Mouse (Mus musculus) left cerebral cortex, adult 6 months (tissue): ENCODE data around the gene Glipr2. TPM values are rescaled to one million over a fixed set of nuclear protein-coding genes. Genes with fewer than 3 reads are reported as not detected.

ENCODE experiments used
- long read RNA-seq, 2 experiments: library from polyadenylated mRNA; unstranded; transcript quantifications; one replicate each; pipeline ENCODE4 v2.0.0; 2019 to 2020
- polyA plus RNA-seq: library from polyadenylated mRNA; unstranded; fragments of <200 nt; fragmentation: Nextera tagmentation; gene quantifications from 2 replicates; pipeline ENCODE4 v1.2.3, GENCODE M21; 2021

The Glipr2 gene
- 3.3 and 3.8 TPM in 2 replicates for polyA plus RNA-seq
- long read RNA-seq, experiment 1, transcript Glipr2-201 (5 exons, 2,320 nt), result major isoform, 23 of 23 reads
- long read RNA-seq, experiment 1, partial matches to known transcripts, result 0 of 23 reads
- long read RNA-seq, experiment 1, other reads (novel, unspliced or antisense), result 0 of 23 reads
- long read RNA-seq, experiment 2, partial matches to known transcripts, result 0 of 6 reads
- long read RNA-seq, experiment 2, other reads (novel, unspliced or antisense), result 3 of 6 reads

DNA sequence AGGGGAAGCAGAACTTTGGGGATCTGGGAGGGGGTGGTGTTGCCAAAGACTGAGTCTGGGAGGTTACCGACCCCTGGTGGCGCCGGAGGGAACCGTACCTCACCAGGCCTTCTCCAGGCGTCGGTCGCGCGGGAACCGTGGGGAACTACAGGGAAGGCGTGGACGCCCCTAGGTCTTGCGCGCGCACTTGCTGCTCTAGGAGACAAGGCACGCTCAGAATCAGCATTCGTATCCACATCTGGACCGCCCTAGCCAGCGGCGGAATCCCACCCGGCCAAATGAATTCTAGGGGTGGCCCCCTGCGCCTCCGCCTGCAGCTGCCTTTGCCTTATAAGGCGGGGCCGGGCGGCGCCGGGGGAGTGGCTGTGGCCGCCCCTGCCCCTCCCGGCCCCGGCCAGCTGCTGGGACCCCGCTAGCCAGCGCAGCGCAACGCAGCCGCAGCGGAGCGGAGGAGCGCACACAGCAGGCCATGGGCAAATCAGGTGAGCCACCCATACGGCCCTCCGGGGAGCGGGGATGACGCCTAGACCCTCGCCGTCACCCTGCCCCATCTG lies at the start of gene Glipr2:
Glipr2 (plus strand) TSS at position 110 of the 554 bp plus-strand sequence.

DNA sequence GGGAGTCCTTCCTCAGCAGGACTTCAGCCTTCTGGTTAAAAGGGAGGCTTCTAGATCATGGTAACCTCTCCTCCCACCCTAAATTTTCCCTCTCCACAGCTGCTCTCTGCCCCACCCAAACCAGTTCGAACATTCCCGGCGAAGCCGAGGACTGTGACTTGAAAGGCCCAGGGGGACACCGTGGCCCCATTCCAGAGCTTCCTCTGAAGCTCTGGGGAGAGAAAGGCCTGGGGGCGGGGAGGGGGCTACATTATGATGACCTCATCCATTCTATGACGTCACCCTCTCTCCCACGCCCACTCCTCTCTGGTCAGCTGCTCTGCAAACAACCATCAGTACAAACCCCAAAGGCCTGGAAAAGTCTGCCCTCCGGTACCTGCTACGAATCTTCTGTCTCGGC lies 26.0 kb downstream of the Glipr2 start, which contains the start of gene Ccin:
Ccin (plus strand) TSS at position 303 of the 400 bp plus-strand sequence.

DNA sequence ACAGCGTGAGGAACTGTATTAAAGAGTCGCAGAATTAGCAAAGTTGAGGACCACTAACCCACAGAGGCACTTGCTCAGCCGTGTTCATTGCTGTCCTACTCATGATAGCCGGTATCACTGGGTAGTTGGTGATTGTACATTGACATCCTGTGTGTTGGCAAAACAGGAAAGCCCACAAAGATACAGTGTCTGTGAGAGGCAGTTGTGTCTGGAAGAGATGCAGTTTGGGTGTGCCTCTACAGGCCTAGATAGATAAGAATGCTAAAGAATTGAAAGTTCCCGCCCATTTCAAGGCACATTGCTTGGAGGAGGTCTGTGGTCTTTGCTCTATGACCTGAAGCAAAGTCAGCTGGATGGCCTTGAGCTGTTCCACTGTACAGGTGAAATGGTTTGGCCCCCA lies 46.9 kb downstream of the Glipr2 start, which contains the start of gene Clta:
Clta (plus strand) TSS at position 327 of the 400 bp plus-strand sequence.

Other genes starting within 250 kb of the Glipr2 start
- not detected in 2 replicates for gene Olfr71, start 247.1 kb upstream of the Glipr2 start, polyA plus RNA-seq
- gene Hrct1, start 230.2 kb upstream of the Glipr2 start, polyA plus RNA-seq, result 1.2 and 1.6 TPM in 2 replicates
- gene Spaar, start 227.4 kb upstream of the Glipr2 start, polyA plus RNA-seq, result 0.23 and 0.25 TPM in 2 replicates
- gene Olfr159, start 186.4 kb upstream of the Glipr2 start, polyA plus RNA-seq, result not detected in 2 replicates
- not detected in 2 replicates for gene Olfr156, start 133.5 kb upstream of the Glipr2 start, polyA plus RNA-seq
- gene Olfr157, start 117.2 kb upstream of the Glipr2 start, polyA plus RNA-seq, result not detected in 2 replicates
- gene Olfr155, start 105.8 kb upstream of the Glipr2 start, polyA plus RNA-seq, result not detected in 2 replicates
- gene Reck, start 81.9 kb upstream of the Glipr2 start, polyA plus RNA-seq, result 1.5 and 2.6 TPM in 2 replicates
- gene Ccin, start 26.1 kb downstream of the Glipr2 start, polyA plus RNA-seq, result not detected in 2 replicates
- gene Clta, start 47.1 kb downstream of the Glipr2 start, polyA plus RNA-seq, result 566 and 576 TPM in 2 replicates
- 23.1 and 27.8 TPM in 2 replicates for gene Gne, start 126.8 kb downstream of the Glipr2 start, polyA plus RNA-seq